Mouse (Mus musculus) stomach, embryonic 15.5 days (tissue): ENCODE measurements around the gene Ltf. TPM values are rescaled to one million over a fixed set of nuclear protein-coding genes. Genes with fewer than 3 reads are reported as not detected.

Source experiments
- ATAC-seq: fragments of 200-750 bp; cut with Nextera tagmentation; 2 replicates; pipeline ENCODE4 v1.8.0; 2017; ENCODE audit warnings: low read depth, moderate number of reproducible peaks, moderate TSS enrichment; ENCODE audit not compliant: insufficient read depth, low FRiP score
- H3K27ac ChIP-seq: fragments of 300-500 bp; sonication (generic); 2 replicates; pipeline ENCODE4 v1.5.1; 2015; ENCODE audit warnings: mild to moderate bottlenecking, inconsistent platforms
- H3K27me3 ChIP-seq: fragments of 300-500 bp; sonication (generic); replicated peaks from 2 replicates; pipeline ENCODE4 v1.6.1; 2015; ENCODE audit warnings: inconsistent platforms
- H3K36me3 ChIP-seq: fragments of 300-500 bp; sonication (generic); 2 replicates; pipeline ENCODE4 v1.6.1; 2015; ENCODE audit warnings: inconsistent platforms
- H3K4me1 ChIP-seq: fragments of 300-500 bp; sonication (generic); 2 replicates; pipeline ENCODE4 v1.6.1; 2015; ENCODE audit warnings: inconsistent platforms
- H3K4me2 ChIP-seq: fragments of 300-500 bp; sonication (generic); 2 replicates; pipeline ENCODE4 v1.6.1; 2015; ENCODE audit warnings: mild to moderate bottlenecking, inconsistent platforms
- H3K4me3 ChIP-seq: fragments of 300-500 bp; sonication (generic); replicated peaks from 2 replicates; pipeline ENCODE4 v1.5.1; 2015; ENCODE audit warnings: inconsistent platforms
- H3K9ac ChIP-seq: fragments of 300-500 bp; sonication (generic); 2 replicates; pipeline ENCODE4 v1.6.1; 2015; ENCODE audit warnings: inconsistent platforms
- H3K9me3 ChIP-seq: fragments of 300-500 bp; sonication (generic); 2 replicates; pipeline ENCODE4 v1.6.1; 2016; ENCODE audit warnings: inconsistent platforms
- WGBS: fragments of 180-500 bp; shearing (Covaris S2); methylation state at CpG from one replicate; pipeline ENCODE4 v1.1.7; 2015; 5-methylcytosine and 5-hydroxymethylcytosine counted together
- polyA plus RNA-seq: library from polyadenylated mRNA; unstranded; fragments of >200 nt; fragmentation: Nextera tagmentation; extraction: Ambion mirVana; gene quantifications from 2 replicates; pipeline ENCODE4 v1.2.1, GENCODE M21; 2015

Gene Ltf
- polyA plus RNA-seq: 22.6 and 32.0 TPM in 2 replicates

GRCm38 (mm10) chr9:111019022-111019421 is at the start of gene Ltf:
Gene Ltf (plus strand): TSS chr9:111019271.
- no peaks in the 10 kb centered on the region for H3K9me3 ChIP-seq
- no peaks in the 10 kb centered on the region for H3K4me1 ChIP-seq
- ATAC-seq: no peak
- no peaks in the 10 kb centered on the region for H3K27me3 ChIP-seq
- no peak within 1 kb of the TSS for H3K4me3 ChIP-seq
- H3K4me2 ChIP-seq: no peak within 1 kb of the TSS
- H3K9ac ChIP-seq: no peak within 1 kb of the TSS
- no peaks in the 10 kb centered on the region for H3K36me3 ChIP-seq
- no peak within 1 kb of the TSS for H3K27ac ChIP-seq
- 68% methylated on average over 5 of the region's 5 CpGs for WGBS

GRCm38 (mm10) chr9:110979411-110979810 is 39.7 kb upstream of the Ltf start:
- Histone ChIP-seq H3K27me3 (no peaks in the 10 kb centered on the region), H3K9me3 (no peaks in the 10 kb centered on the region), H3K4me1 (no peaks in the 10 kb centered on the region), H3K36me3 (no peaks in the 10 kb centered on the region), H3K4me3 (no peak overlapping the region), H3K4me2 (no peak overlapping the region), H3K9ac (no peak overlapping the region), H3K27ac (no peak overlapping the region)
- no peak for ATAC-seq
- 90% methylated on average over 11 of the region's 11 CpGs for WGBS

GRCm38 (mm10) chr9:110982351-110982750 is 36.7 kb upstream of the Ltf start:
- no peak overlapping the region for H3K9ac ChIP-seq
- H3K4me2 ChIP-seq: no peak overlapping the region
- no peaks in the 10 kb centered on the region for H3K9me3 ChIP-seq
- 57% methylated on average over 4 of the region's 4 CpGs for WGBS
- ATAC-seq: no peak
- no peak overlapping the region for H3K27ac ChIP-seq
- H3K4me1 ChIP-seq: no peaks in the 10 kb centered on the region
- no peak overlapping the region for H3K4me3 ChIP-seq
- H3K36me3 ChIP-seq: no peaks in the 10 kb centered on the region
- H3K27me3 ChIP-seq: no peaks in the 10 kb centered on the region

GRCm38 (mm10) chr9:110984096-110984495 is 35.0 kb upstream of the Ltf start:
- Histone ChIP-seq H3K4me1 (no peaks in the 10 kb centered on the region), H3K9me3 (no peaks in the 10 kb centered on the region), H3K27ac (no peak overlapping the region), H3K4me3 (no peak overlapping the region), H3K9ac (no peak overlapping the region), H3K27me3 (no peaks in the 10 kb centered on the region), H3K36me3 (no peaks in the 10 kb centered on the region), H3K4me2 (no peak overlapping the region)
- WGBS: 89% methylated on average over 9 of the region's 9 CpGs
- ATAC-seq: no peak

- no peak for ATAC-seq
- no peak overlapping the region for H3K27ac ChIP-seq
- H3K9ac ChIP-seq: no peak overlapping the region
- H3K4me1 ChIP-seq: no peaks in the 10 kb centered on the region
- H3K4me2 ChIP-seq: no peak overlapping the region
- H3K36me3 ChIP-seq: no peaks in the 10 kb centered on the region
- 88% methylated on average over 5 of the region's 5 CpGs for WGBS
- H3K27me3 ChIP-seq: no peaks in the 10 kb centered on the region
- no peaks in the 10 kb centered on the region for H3K9me3 ChIP-seq
- H3K4me3 ChIP-seq: no peak overlapping the region
Observed at GRCm38 (mm10) chr9:110985541-110985940, 33.5 kb upstream of the Ltf start.

- H3K27me3 ChIP-seq: no peaks in the 10 kb centered on the region
- no peak overlapping the region for H3K9ac ChIP-seq
- no peak overlapping the region for H3K27ac ChIP-seq
- no peak for ATAC-seq
- no peaks in the 10 kb centered on the region for H3K4me1 ChIP-seq
- no peak overlapping the region for H3K4me3 ChIP-seq
- no peaks in the 10 kb centered on the region for H3K9me3 ChIP-seq
- H3K36me3 ChIP-seq: no peaks in the 10 kb centered on the region
- 86% methylated on average over 8 of the region's 8 CpGs for WGBS
- H3K4me2 ChIP-seq: no peak overlapping the region
Observed at GRCm38 (mm10) chr9:110985951-110986350, 33.1 kb upstream of the Ltf start.

GRCm38 (mm10) chr9:110987331-110987730 is 31.7 kb upstream of the Ltf start:
- H3K4me3 ChIP-seq: no peak overlapping the region
- H3K27me3 ChIP-seq: no peaks in the 10 kb centered on the region
- H3K36me3 ChIP-seq: no peaks in the 10 kb centered on the region
- WGBS: 70% methylated on average over 4 of the region's 4 CpGs
- H3K27ac ChIP-seq: no peak overlapping the region
- ATAC-seq: no peak
- H3K9ac ChIP-seq: no peak overlapping the region
- H3K4me2 ChIP-seq: no peak overlapping the region
- no peaks in the 10 kb centered on the region for H3K4me1 ChIP-seq
- no peaks in the 10 kb centered on the region for H3K9me3 ChIP-seq

- H3K27me3 ChIP-seq: no peaks in the 10 kb centered on the region
- WGBS: 67% methylated on average over 3 of the region's 3 CpGs
Observed at GRCm38 (mm10) chr9:110988078-110988477, 31.0 kb upstream of the Ltf start.

GRCm38 (mm10) chr9:110989141-110989540 is 29.9 kb upstream of the Ltf start:
- 58% methylated on average over 4 of the region's 4 CpGs for WGBS
- Histone ChIP-seq H3K27me3 (no peaks in the 10 kb centered on the region), H3K9ac (no peak overlapping the region), H3K27ac (no peak overlapping the region), H3K4me1 (no peaks in the 10 kb centered on the region), H3K4me2 (no peak overlapping the region), H3K36me3 (no peaks in the 10 kb centered on the region), H3K9me3 (no peaks in the 10 kb centered on the region), H3K4me3 (no peak overlapping the region)
- no peak for ATAC-seq

More at GRCm38 (mm10) chr9:110988078-110988477, 31.0 kb upstream of the Ltf start:
- H3K4me1 ChIP-seq: no peaks in the 10 kb centered on the region
- H3K4me2 ChIP-seq: no peak overlapping the region
- H3K4me3 ChIP-seq: no peak overlapping the region
- no peak for ATAC-seq
- H3K27ac ChIP-seq: no peak overlapping the region
- H3K9ac ChIP-seq: no peak overlapping the region
- no peaks in the 10 kb centered on the region for H3K36me3 ChIP-seq
- H3K9me3 ChIP-seq: no peaks in the 10 kb centered on the region

- Histone ChIP-seq H3K27ac (no peak overlapping the region), H3K4me3 (no peak overlapping the region), H3K4me2 (no peak overlapping the region), H3K9me3 (no peaks in the 10 kb centered on the region), H3K9ac (no peak overlapping the region), H3K36me3 (no peaks in the 10 kb centered on the region), H3K4me1 (no peaks in the 10 kb centered on the region), H3K27me3 (no peaks in the 10 kb centered on the region)
- WGBS: 87% methylated on average over 2 of the region's 2 CpGs
- ATAC-seq: no peak
Observed at GRCm38 (mm10) chr9:110989543-110989942, 29.5 kb upstream of the Ltf start.

- 55% methylated on average over 6 of the region's 6 CpGs for WGBS
- no peaks in the 10 kb centered on the region for H3K27me3 ChIP-seq
- H3K4me2 ChIP-seq: no peak within 1 kb of the TSS
- H3K9ac ChIP-seq: no peak within 1 kb of the TSS
- H3K9me3 ChIP-seq: no peaks in the 10 kb centered on the region
- H3K4me3 ChIP-seq: no peak within 1 kb of the TSS
- no peaks in the 10 kb centered on the region for H3K36me3 ChIP-seq
- ATAC-seq: no peak
- 0 out of 2 replicates have a peak, but pooled peaks cover 3% of the 10 kb centered on the region for H3K4me1 ChIP-seq
- H3K27ac ChIP-seq: no peak within 1 kb of the TSS
Observed at GRCm38 (mm10) chr9:110990204-110990603, 28.9 kb upstream of the Ltf start, which contains the start of gene Rtp3. Gene Rtp3 (minus strand): TSS chr9:110990583.

GRCm38 (mm10) chr9:110993281-110993709 is 25.8 kb upstream of the Ltf start:
- no peak overlapping the region for H3K9ac ChIP-seq
- H3K36me3 ChIP-seq: no peaks in the 10 kb centered on the region
- no peaks in the 10 kb centered on the region for H3K9me3 ChIP-seq
- H3K4me2 ChIP-seq: no peak overlapping the region
- 24% methylated on average over 3 of the region's 3 CpGs for WGBS
- H3K4me3 ChIP-seq: no peak overlapping the region
- no peaks in the 10 kb centered on the region for H3K27me3 ChIP-seq
- 0 out of 2 replicates have a peak, but pooled peaks cover 6% of the 10 kb centered on the region for H3K4me1 ChIP-seq
- no peak overlapping the region for H3K27ac ChIP-seq
- ATAC-seq: peak; percentile 15; the same call in 1 of the 2 replicates

- H3K4me3 ChIP-seq: peak overlapping the region; percentile 47
- peak overlapping the region; percentile 55 for H3K4me2 ChIP-seq
- no peaks in the 10 kb centered on the region for H3K36me3 ChIP-seq
- H3K4me1 ChIP-seq: 0 out of 2 replicates have a peak, but pooled peaks cover 6% of the 10 kb centered on the region
- no peaks in the 10 kb centered on the region for H3K27me3 ChIP-seq
- peak overlapping the region; percentile 63 for H3K27ac ChIP-seq
- peak; percentile 86 for ATAC-seq
- 7% methylated on average over 13 of the region's 13 CpGs for WGBS
- H3K9me3 ChIP-seq: no peaks in the 10 kb centered on the region
- no peak overlapping the region for H3K9ac ChIP-seq
Observed at GRCm38 (mm10) chr9:110994716-110995172, 24.3 kb upstream of the Ltf start.
